Mouse (Mus musculus): ENCODE data around the gene Hao1. TPM values are rescaled to one million over a fixed set of nuclear protein-coding genes. Genes with fewer than 3 reads are reported as not detected.

Gene Hao1
- polyA plus RNA-seq, 1 experiment from 2014 or later = not detected

DNA sequence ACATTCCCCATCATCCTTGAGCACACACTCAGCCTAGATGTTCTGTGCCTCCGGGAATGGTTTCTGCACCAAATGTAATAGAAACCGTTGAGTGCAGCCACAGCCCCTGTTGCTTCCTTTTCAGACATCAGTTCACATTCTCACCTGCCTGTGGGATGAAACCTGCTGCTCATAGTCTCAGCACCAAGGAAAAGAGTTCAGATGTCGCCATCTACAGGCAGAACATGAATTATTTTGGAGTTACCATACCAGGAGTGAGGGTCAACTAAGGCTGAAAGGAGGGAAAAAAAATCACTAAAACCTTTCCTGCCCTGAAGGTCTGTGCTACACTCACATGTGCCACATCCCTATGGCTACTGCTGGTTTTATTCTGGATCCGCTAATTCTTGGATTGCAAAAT, 71.5 kb downstream of the Hao1 start:
- H3K36me3 ChIP-seq (ENCODE audit: control insufficient read depth, insufficient read depth) = no peaks in the 10 kb centered on the region
- no peak overlapping the region for H3K9ac ChIP-seq (replicated peaks; ENCODE audit: low read depth, low read length)
- no peaks in the 10 kb centered on the region for H3K27me3 ChIP-seq (replicated peaks; ENCODE audit: control insufficient read depth, insufficient read depth, low read length)
- ATAC-seq = peak; percentile 31; the same call in 1 of the 2 replicates
- H3K4me1 ChIP-seq (replicated peaks; ENCODE audit: control insufficient read depth, insufficient read depth, low read length) = peaks cover 7% of the 10 kb centered on the region
- H3K4me3 ChIP-seq (replicated peaks; ENCODE audit: low read length) = no peak overlapping the region
- no peak overlapping the region for H3K27ac ChIP-seq (ENCODE audit: low read length)
- WGBS = 37% methylated on average over 4 of the region's 4 CpGs
- no peak overlapping the region for H3K4me2 ChIP-seq (ENCODE audit: low read length)
- H3K9me3 ChIP-seq (ENCODE audit: control insufficient read depth, low read length) = no peaks in the 10 kb centered on the region

DNA sequence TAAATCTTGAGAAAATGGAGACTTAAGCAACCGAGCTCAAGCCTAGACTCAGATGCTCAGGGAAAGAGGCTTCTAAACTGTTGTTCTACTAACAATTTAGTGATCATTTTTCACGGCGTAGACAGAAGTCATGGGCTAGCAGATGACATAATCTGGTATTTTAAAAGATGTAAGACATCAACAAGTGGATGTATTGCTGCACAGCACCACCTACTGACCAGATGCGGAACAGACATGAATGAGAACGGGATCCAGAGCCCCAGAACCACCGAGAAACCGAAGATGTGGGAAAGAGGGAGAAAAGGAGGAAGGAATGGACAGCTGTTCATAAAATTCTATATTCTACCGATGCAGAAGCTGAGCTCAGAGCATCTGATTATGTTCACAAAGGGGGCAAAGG, 72.4 kb downstream of the Hao1 start:
- peak; percentile 61 for ATAC-seq
- Histone ChIP-seq H3K36me3 (ENCODE audit: control insufficient read depth, insufficient read depth) (no peaks in the 10 kb centered on the region), H3K4me3 (replicated peaks; ENCODE audit: low read length) (no peak overlapping the region), H3K4me1 (replicated peaks; ENCODE audit: control insufficient read depth, insufficient read depth, low read length) (peaks cover 7% of the 10 kb centered on the region), H3K27ac (ENCODE audit: low read length) (no peak overlapping the region), H3K4me2 (ENCODE audit: low read length) (no peak overlapping the region), H3K27me3 (replicated peaks; ENCODE audit: control insufficient read depth, insufficient read depth, low read length) (no peaks in the 10 kb centered on the region), H3K9ac (replicated peaks; ENCODE audit: low read depth, low read length) (no peak overlapping the region), H3K9me3 (ENCODE audit: control insufficient read depth, low read length) (no peaks in the 10 kb centered on the region)
- WGBS = 15% methylated on average over 8 of the region's 8 CpGs

DNA sequence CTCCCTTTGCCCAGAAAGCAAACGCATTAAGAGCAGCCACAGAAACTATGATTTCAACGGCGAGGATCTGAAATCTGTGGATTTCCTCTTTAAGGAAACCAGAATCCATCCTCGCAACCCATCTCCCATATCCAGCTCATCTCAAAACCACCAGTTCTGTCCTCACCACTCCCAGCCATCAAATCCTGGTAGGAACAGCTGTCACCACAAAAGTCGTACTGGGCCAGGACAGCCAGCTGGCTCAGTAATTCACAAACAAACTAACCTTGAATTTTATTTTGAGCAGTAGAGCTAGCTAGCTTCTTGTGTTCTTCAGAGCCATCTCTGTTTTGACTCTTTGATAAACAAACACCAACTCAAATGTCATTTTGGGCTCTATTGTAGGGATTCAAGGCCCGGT, 73.0 kb downstream of the Hao1 start:
- Histone ChIP-seq H3K4me2 (ENCODE audit: low read length) (no peak overlapping the region), H3K9ac (replicated peaks; ENCODE audit: low read depth, low read length) (no peak overlapping the region), H3K4me3 (replicated peaks; ENCODE audit: low read length) (no peak overlapping the region), H3K4me1 (replicated peaks; ENCODE audit: control insufficient read depth, insufficient read depth, low read length) (0 out of 2 replicates have a peak, but pooled peaks cover 3% of the 10 kb centered on the region), H3K27ac (ENCODE audit: low read length) (no peak overlapping the region), H3K36me3 (ENCODE audit: control insufficient read depth, insufficient read depth) (no peaks in the 10 kb centered on the region), H3K27me3 (replicated peaks; ENCODE audit: control insufficient read depth, insufficient read depth, low read length) (no peaks in the 10 kb centered on the region), H3K9me3 (ENCODE audit: control insufficient read depth, low read length) (no peaks in the 10 kb centered on the region)
- whole genome bisulfite sequencing = 87% methylated on average over 6 of the region's 6 CpGs
- ATAC-seq = no peak

DNA sequence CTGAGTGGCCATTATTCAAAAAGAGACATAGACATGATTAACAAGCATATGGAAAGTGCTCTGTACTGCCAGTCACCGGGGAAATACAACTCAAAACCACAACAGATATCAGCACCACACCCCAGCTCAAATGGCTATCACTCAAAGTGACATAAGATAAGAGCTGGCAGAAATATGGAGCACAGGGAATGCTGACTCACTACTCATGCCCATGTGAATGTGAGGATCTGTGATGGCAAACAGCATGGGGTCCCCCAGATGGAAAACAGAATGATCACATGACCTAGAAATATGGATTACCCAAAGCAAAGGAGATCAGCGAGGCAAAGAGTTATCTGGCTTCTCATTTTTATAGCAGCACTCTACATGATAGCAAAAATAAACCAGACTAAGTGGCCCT, 89.0 kb downstream of the Hao1 start:
- no peak overlapping the region for H3K9ac ChIP-seq (replicated peaks; ENCODE audit: low read depth, low read length)
- no peak for ATAC-seq
- no peaks in the 10 kb centered on the region for H3K9me3 ChIP-seq (ENCODE audit: control insufficient read depth, low read length)
- H3K36me3 ChIP-seq (ENCODE audit: control insufficient read depth, insufficient read depth) = no peaks in the 10 kb centered on the region
- WGBS = 91% methylated on average over 2 of the region's 2 CpGs
- no peak overlapping the region for H3K27ac ChIP-seq (ENCODE audit: low read length)
- no peak overlapping the region for H3K4me3 ChIP-seq (replicated peaks; ENCODE audit: low read length)
- H3K27me3 ChIP-seq (replicated peaks; ENCODE audit: control insufficient read depth, insufficient read depth, low read length) = no peaks in the 10 kb centered on the region
- H3K4me1 ChIP-seq (replicated peaks; ENCODE audit: control insufficient read depth, insufficient read depth, low read length) = no peaks in the 10 kb centered on the region
- no peak overlapping the region for H3K4me2 ChIP-seq (ENCODE audit: low read length)

- no peaks in the 10 kb centered on the region for H3K4me1 ChIP-seq (replicated peaks; ENCODE audit: control insufficient read depth, insufficient read depth, low read length)
- no peak overlapping the region for H3K9ac ChIP-seq (replicated peaks; ENCODE audit: low read depth, low read length)
- 89% methylated on average over 6 of the region's 6 CpGs for WGBS
- H3K27ac ChIP-seq (ENCODE audit: low read length) = no peak overlapping the region
- ATAC-seq = no peak
- no peak overlapping the region for H3K4me3 ChIP-seq (replicated peaks; ENCODE audit: low read length)
- no peak overlapping the region for H3K4me2 ChIP-seq (ENCODE audit: low read length)
- H3K27me3 ChIP-seq (replicated peaks; ENCODE audit: control insufficient read depth, insufficient read depth, low read length) = no peaks in the 10 kb centered on the region
- H3K36me3 ChIP-seq (ENCODE audit: control insufficient read depth, insufficient read depth) = no peaks in the 10 kb centered on the region
- H3K9me3 ChIP-seq (ENCODE audit: control insufficient read depth, low read length) = no peaks in the 10 kb centered on the region
These were observed 91.8 kb downstream of the Hao1 start for GRCm38 (mm10) chr2:134462321-134462720.

DNA sequence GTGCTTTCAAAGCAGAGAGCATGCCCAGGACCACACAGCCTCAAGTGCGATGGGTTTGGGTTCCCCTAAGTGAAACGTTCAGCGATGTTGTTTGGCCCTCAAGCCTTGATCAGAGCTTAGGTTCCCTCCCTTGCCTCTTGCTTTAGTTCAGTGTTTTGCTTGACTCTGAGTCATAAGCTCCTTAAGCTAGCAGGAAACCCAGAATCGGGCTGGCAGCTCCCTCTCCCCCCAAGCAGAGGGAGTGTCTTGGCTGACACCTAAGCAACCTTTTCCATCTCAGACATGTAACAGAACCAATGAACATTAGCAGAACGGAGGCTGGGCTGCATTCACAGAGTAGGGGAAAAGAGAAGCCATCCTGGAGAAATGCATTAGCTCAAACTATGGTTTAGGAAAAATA, 93.3 kb downstream of the Hao1 start:
- Histone ChIP-seq H3K4me2 (ENCODE audit: low read length) (no peak overlapping the region), H3K9me3 (ENCODE audit: control insufficient read depth, low read length) (no peaks in the 10 kb centered on the region), H3K4me3 (replicated peaks; ENCODE audit: low read length) (no peak overlapping the region), H3K4me1 (replicated peaks; ENCODE audit: control insufficient read depth, insufficient read depth, low read length) (peaks cover 4% of the 10 kb centered on the region; the same call in 1 of the 2 replicates), H3K27me3 (replicated peaks; ENCODE audit: control insufficient read depth, insufficient read depth, low read length) (no peaks in the 10 kb centered on the region), H3K36me3 (ENCODE audit: control insufficient read depth, insufficient read depth) (no peaks in the 10 kb centered on the region), H3K27ac (ENCODE audit: low read length) (no peak overlapping the region), H3K9ac (replicated peaks; ENCODE audit: low read depth, low read length) (no peak overlapping the region)
- ATAC-seq = no peak
- WGBS = 76% methylated on average over 5 of the region's 5 CpGs

- ATAC-seq = peak; percentile 40; the same call in 1 of the 2 replicates
- H3K9me3 ChIP-seq (ENCODE audit: control insufficient read depth, low read length) = no peaks in the 10 kb centered on the region
- H3K27ac ChIP-seq (ENCODE audit: low read length) = no peak overlapping the region
- no peak overlapping the region for H3K9ac ChIP-seq (replicated peaks; ENCODE audit: low read depth, low read length)
- no peaks in the 10 kb centered on the region for H3K27me3 ChIP-seq (replicated peaks; ENCODE audit: control insufficient read depth, insufficient read depth, low read length)
- H3K4me3 ChIP-seq (replicated peaks; ENCODE audit: low read length) = no peak overlapping the region
- H3K4me1 ChIP-seq (replicated peaks; ENCODE audit: control insufficient read depth, insufficient read depth, low read length) = peaks cover 4% of the 10 kb centered on the region; the same call in 1 of the 2 replicates
- H3K36me3 ChIP-seq (ENCODE audit: control insufficient read depth, insufficient read depth) = no peaks in the 10 kb centered on the region
- H3K4me2 ChIP-seq (ENCODE audit: low read length) = 0 out of 2 replicates have a peak overlapping the region, but pooled peaks have one; percentile 21
- WGBS = 4% methylated on average over 7 of the region's 7 CpGs
These were observed 98.1 kb downstream of the Hao1 start for GRCm38 (mm10) chr2:134456065-134456505.

GRCm38 (mm10) chr2:134452748-134453147, 101.4 kb downstream of the Hao1 start:
- 57% methylated on average over 1 of the region's 1 CpGs for WGBS
- no peak overlapping the region for H3K4me3 ChIP-seq (replicated peaks; ENCODE audit: low read length)
- peak; percentile 62; the same call in 1 of the 2 replicates for ATAC-seq

DNA sequence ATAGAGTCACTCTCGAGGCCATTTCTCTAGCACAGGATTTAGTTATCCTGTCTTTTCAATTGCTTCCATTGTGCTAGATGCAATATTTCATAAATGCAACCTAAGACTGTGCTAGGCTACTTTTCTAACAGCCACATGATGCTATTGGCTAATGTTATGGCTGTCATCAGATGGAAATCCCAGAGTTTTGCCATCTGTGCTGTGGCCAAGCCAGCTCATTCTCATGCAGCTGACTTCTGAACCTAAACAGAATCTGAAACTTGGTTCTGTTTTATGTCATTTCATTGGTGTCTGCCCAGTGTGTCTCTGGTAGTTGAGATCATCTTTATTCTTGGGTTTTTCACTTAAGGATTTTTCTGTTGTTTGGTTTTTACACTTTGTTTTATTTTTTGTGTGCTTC, 103.2 kb downstream of the Hao1 start:
- Histone ChIP-seq H3K4me3 (replicated peaks; ENCODE audit: low read length) (no peak overlapping the region), H3K36me3 (ENCODE audit: control insufficient read depth, insufficient read depth) (no peaks in the 10 kb centered on the region), H3K27ac (ENCODE audit: low read length) (no peak overlapping the region), H3K9me3 (ENCODE audit: control insufficient read depth, low read length) (no peaks in the 10 kb centered on the region), H3K4me2 (ENCODE audit: low read length) (no peak overlapping the region), H3K4me1 (replicated peaks; ENCODE audit: control insufficient read depth, insufficient read depth, low read length) (peaks cover 1% of the 10 kb centered on the region; the same call in 1 of the 2 replicates), H3K9ac (replicated peaks; ENCODE audit: low read depth, low read length) (no peak overlapping the region), H3K27me3 (replicated peaks; ENCODE audit: control insufficient read depth, insufficient read depth, low read length) (no peaks in the 10 kb centered on the region)
- ATAC-seq = no peak
- 73% methylated on average over 1 of the region's 1 CpGs for WGBS

More at GRCm38 (mm10) chr2:134452748-134453147, 101.4 kb downstream of the Hao1 start:
- Histone ChIP-seq H3K9ac (replicated peaks; ENCODE audit: low read depth, low read length) (no peak overlapping the region), H3K27me3 (replicated peaks; ENCODE audit: control insufficient read depth, insufficient read depth, low read length) (no peaks in the 10 kb centered on the region), H3K4me2 (ENCODE audit: low read length) (no peak overlapping the region), H3K27ac (ENCODE audit: low read length) (no peak overlapping the region), H3K9me3 (ENCODE audit: control insufficient read depth, low read length) (no peaks in the 10 kb centered on the region), H3K4me1 (replicated peaks; ENCODE audit: control insufficient read depth, insufficient read depth, low read length) (peaks cover 4% of the 10 kb centered on the region; the same call in 1 of the 2 replicates), H3K36me3 (ENCODE audit: control insufficient read depth, insufficient read depth) (no peaks in the 10 kb centered on the region)
